Mouse (Mus musculus): ENCODE data around the gene Apc2. TPM values are rescaled to one million over a fixed set of nuclear protein-coding genes. Genes with fewer than 3 reads are reported as not detected.
A peak's percentile ranks its signal among the peaks of the same experiment; 100 is the strongest.

Apc2 gene
- polyA plus RNA-seq, 1 experiment, result 1.8 TPM

DNA sequence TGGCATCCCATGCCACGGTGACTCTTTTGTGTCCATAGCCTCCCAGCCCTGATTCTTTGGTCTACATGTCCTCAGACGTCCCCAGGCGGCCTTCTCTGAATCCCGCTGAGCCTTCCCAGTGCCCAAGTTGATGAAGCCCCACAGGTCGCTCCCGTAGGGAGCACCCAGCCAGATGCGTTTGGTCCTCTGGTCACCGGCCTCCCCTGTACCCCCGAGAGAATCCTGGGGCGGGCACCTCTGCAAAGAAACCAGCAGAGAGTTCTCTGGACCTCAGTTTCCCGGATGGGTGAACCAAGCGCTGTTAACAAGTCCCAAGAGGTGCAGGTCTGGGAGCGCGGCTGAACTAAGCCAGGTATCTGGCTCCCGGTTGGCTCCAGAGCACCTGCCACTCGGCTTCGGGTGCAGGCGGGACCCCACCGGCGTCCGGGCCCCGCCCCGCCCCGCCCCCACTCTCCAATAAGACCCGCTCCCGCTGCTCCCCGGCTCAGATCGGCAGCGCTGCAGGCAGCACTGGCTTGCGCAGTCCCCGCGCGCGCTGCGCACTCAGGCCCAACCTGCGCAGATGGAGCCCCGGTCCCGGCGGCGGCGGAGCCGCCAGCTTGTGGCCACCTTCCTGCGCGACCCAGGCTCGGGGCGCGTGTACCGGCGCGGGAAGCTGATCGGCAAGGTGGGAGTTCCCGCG is 60.4 kb downstream of the Apc2 start, which contains the start of gene Plk5:
TSS of gene Plk5 (plus strand) at position 459 of the 682 bp plus-strand sequence.
- no peak within 1 kb of the TSS for H3K27ac ChIP-seq (ENCODE audit: control insufficient read depth, insufficient read depth, low read depth, low read length)
- peak within 1 kb of the TSS; percentile 54 for H3K4me3 ChIP-seq (ENCODE audit: control insufficient read depth, low read depth, low read length)
- peaks cover 19% of the 10 kb centered on the region for H3K4me1 ChIP-seq (ENCODE audit: control insufficient read depth, insufficient read depth, low read length)
- TF ChIP-seq CTCF (IDR thresholded peaks at IDR 0.05; ENCODE audit: control insufficient read depth, insufficient read depth, insufficient replicate concordance, low read depth, low read length) (no peak), POLR2A (IDR thresholded peaks at IDR 0.05; ENCODE audit: control insufficient read depth, low read depth, low read length) (no peak)
- peaks cover 2% of the 10 kb centered on the region; the same call in 1 of the 2 replicates for H3K27me3 ChIP-seq (ENCODE audit: control insufficient read depth, insufficient read depth, low read length)
- H3K36me3 ChIP-seq (ENCODE audit: control insufficient read depth, insufficient read depth, low read length), result no peaks in the 10 kb centered on the region

DNA sequence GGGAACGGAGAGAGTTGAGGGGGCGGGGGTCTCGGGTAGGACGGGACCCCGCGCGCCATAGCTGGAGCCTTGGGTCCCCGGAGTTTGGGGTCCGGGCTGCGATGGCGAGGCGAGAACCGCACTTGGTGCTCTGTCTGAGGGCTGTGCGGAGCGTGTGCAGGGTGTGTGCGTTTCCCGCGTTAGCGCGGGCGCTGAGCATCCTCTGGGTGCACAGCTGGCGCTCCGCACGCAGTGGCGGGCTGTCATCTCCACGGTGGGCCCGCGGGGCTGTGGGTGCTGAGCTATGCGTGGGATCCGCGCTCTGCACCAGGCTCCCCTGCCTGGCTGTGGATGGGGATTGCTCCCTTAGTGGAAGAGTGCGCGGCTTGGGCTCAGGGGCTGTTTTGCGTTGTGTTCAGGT is 61.0 kb downstream of the Apc2 start:
- no peak overlapping the region for H3K27ac ChIP-seq (ENCODE audit: control insufficient read depth, insufficient read depth, low read depth, low read length)

DNA sequence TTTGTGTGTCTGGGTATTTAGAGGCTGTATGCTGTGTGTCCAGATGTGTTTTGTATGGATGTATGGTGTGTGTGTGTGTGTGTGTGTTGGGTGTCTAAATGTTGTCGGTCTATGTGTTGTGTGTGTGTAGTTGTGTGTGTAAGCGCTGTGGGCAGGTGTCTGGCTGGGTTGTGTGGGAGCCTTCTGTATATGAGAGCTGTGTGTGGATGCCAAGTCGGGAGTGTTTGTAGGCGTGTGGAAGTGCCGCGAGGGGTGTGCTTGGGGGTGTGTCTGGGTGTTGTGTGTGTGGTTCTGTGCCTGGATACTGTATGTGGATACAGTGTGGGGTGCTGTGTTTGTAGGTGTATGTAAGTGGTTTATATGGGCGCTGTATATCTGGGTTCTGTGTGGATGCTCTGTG is 61.6 kb downstream of the Apc2 start:
- Histone ChIP-seq H3K36me3 (ENCODE audit: control insufficient read depth, insufficient read depth, low read length) (no peaks in the 10 kb centered on the region), H3K27me3 (ENCODE audit: control insufficient read depth, insufficient read depth, low read length) (peaks cover 2% of the 10 kb centered on the region; the same call in 1 of the 2 replicates), H3K4me1 (ENCODE audit: control insufficient read depth, insufficient read depth, low read length) (peaks cover 19% of the 10 kb centered on the region), H3K4me3 (ENCODE audit: control insufficient read depth, low read depth, low read length) (no peak overlapping the region), H3K27ac (ENCODE audit: control insufficient read depth, insufficient read depth, low read depth, low read length) (no peak overlapping the region)
- TF ChIP-seq CTCF (IDR thresholded peaks at IDR 0.05; ENCODE audit: control insufficient read depth, insufficient read depth, insufficient replicate concordance, low read depth, low read length), result no peak
- TF ChIP-seq POLR2A (IDR thresholded peaks at IDR 0.05; ENCODE audit: control insufficient read depth, low read depth, low read length), result no peak

More for the DNA sequence above, 61.0 kb downstream of the Apc2 start:
- no peak for TF ChIP-seq POLR2A (IDR thresholded peaks at IDR 0.05; ENCODE audit: control insufficient read depth, low read depth, low read length)
- TF ChIP-seq CTCF (IDR thresholded peaks at IDR 0.05; ENCODE audit: control insufficient read depth, insufficient read depth, insufficient replicate concordance, low read depth, low read length), result no peak
- Histone ChIP-seq H3K27me3 (ENCODE audit: control insufficient read depth, insufficient read depth, low read length) (peaks cover 2% of the 10 kb centered on the region; the same call in 1 of the 2 replicates), H3K4me1 (ENCODE audit: control insufficient read depth, insufficient read depth, low read length) (peaks cover 19% of the 10 kb centered on the region), H3K36me3 (ENCODE audit: control insufficient read depth, insufficient read depth, low read length) (no peaks in the 10 kb centered on the region), H3K4me3 (ENCODE audit: control insufficient read depth, low read depth, low read length) (peak overlapping the region; percentile 54)

DNA sequence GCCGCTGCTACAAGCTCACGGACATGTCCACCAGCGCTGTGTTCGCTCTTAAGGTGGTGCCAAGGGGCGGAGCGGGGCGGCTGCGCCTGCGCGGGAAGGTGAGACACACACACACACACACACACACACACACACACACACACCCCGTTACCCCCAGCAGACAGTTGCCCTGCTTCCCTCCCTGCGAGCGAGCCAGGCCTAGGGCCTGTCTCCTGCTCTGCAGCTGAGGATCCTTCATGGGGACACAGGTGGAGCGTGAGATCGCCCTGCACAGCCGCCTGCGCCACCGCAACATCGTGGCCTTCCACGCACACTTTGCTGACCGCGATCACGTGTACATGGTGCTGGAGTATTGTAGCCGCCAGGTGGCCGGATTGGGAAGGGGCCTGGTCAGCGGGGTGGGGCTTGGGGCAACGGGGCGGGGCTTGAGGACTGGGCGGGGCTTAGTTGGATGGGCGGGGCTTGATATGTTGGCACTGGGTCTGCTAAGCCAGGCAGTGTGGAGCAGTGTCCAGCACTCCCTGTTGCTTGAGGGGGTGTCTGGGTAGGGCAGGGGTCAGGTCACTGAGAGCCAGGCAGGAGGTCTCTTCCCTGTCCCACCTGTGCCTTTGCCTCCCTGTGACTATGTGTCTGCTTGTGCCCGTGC is 62.3 kb downstream of the Apc2 start:
- TF ChIP-seq POLR2A (IDR thresholded peaks at IDR 0.05; ENCODE audit: control insufficient read depth, low read depth, low read length), result no peak
- Histone ChIP-seq H3K27me3 (ENCODE audit: control insufficient read depth, insufficient read depth, low read length) (peaks cover 2% of the 10 kb centered on the region; the same call in 1 of the 2 replicates), H3K27ac (ENCODE audit: control insufficient read depth, insufficient read depth, low read depth, low read length) (no peak overlapping the region), H3K36me3 (ENCODE audit: control insufficient read depth, insufficient read depth, low read length) (no peaks in the 10 kb centered on the region), H3K4me3 (ENCODE audit: control insufficient read depth, low read depth, low read length) (peak overlapping the region; percentile 30), H3K4me1 (ENCODE audit: control insufficient read depth, insufficient read depth, low read length) (peaks cover 19% of the 10 kb centered on the region)

DNA sequence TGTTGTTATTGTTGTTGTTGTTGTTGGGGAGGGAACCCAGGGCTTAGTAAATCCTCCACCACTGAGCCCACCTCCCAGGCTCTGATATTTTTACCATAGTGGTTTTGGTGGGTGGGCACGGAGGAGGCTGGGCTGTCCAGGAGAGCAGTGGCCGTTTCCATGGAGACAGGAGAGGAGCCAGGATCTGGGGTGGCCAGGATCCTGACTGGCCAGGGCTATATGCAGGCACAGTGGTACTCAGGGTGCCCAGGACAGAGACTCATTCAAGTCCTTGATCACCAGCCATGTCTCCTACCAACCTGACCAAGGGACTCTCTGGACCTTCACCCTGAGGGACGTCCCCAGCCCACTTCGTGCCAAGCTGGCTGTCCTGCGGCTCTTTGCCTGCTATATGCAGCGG is 68.0 kb downstream of the Apc2 start:
- no peaks in the 10 kb centered on the region for H3K36me3 ChIP-seq (ENCODE audit: control insufficient read depth, insufficient read depth, low read length)
- TF ChIP-seq POLR2A (IDR thresholded peaks at IDR 0.05; ENCODE audit: control insufficient read depth, low read depth, low read length) (no peak), CTCF (IDR thresholded peaks at IDR 0.05; ENCODE audit: control insufficient read depth, insufficient read depth, insufficient replicate concordance, low read depth, low read length) (no peak)
- H3K27ac ChIP-seq (ENCODE audit: control insufficient read depth, insufficient read depth, low read depth, low read length), result no peak overlapping the region
- H3K4me1 ChIP-seq (ENCODE audit: control insufficient read depth, insufficient read depth, low read length), result peaks cover under 1% of the 10 kb centered on the region
- H3K27me3 ChIP-seq (ENCODE audit: control insufficient read depth, insufficient read depth, low read length), result no peaks in the 10 kb centered on the region
- no peak overlapping the region for H3K4me3 ChIP-seq (ENCODE audit: control insufficient read depth, low read depth, low read length)

DNA sequence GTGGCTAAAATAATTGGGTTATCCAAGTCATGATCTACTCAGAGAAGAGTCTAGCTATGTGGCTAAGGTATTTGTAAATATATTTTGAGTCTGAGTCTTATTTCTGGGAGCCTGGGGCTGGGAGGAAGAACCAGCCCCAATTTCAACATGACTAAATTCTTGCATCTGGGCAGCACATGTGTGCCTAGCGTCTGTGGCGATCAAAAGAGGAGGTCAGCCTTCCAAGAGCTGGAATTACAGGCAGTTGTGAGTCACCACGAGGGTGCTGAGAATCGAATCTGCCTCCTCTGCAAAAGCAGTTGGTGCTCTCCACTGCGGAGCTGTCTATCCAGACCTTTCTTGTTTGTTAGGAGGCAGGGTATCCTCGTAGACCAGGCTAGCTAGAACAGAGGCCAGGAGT is 70.0 kb downstream of the Apc2 start:
- peaks cover 2% of the 10 kb centered on the region; the same call in 1 of the 2 replicates for H3K4me1 ChIP-seq (ENCODE audit: control insufficient read depth, insufficient read depth, low read length)
- no peaks in the 10 kb centered on the region for H3K27me3 ChIP-seq (ENCODE audit: control insufficient read depth, insufficient read depth, low read length)
- TF ChIP-seq CTCF (IDR thresholded peaks at IDR 0.05; ENCODE audit: control insufficient read depth, insufficient read depth, insufficient replicate concordance, low read depth, low read length) (no peak), POLR2A (IDR thresholded peaks at IDR 0.05; ENCODE audit: control insufficient read depth, low read depth, low read length) (no peak)
- no peaks in the 10 kb centered on the region for H3K36me3 ChIP-seq (ENCODE audit: control insufficient read depth, insufficient read depth, low read length)
- no peak overlapping the region for H3K27ac ChIP-seq (ENCODE audit: control insufficient read depth, insufficient read depth, low read depth, low read length)
- no peak overlapping the region for H3K4me3 ChIP-seq (ENCODE audit: control insufficient read depth, low read depth, low read length)

Other genes starting within 250 kb of the Apc2 start
- gene Gpx4, start 248.8 kb upstream of the Apc2 start, polyA plus RNA-seq (2012; rRNA removed), result 3,516 and 3,720 TPM in 2 replicates
- 13.9 and 14.0 TPM in 2 replicates for gene Sbno2, start 190.4 kb upstream of the Apc2 start, polyA plus RNA-seq (2012; rRNA removed)
- 215 and 222 TPM in 2 replicates for gene Stk11, start 180.2 kb upstream of the Apc2 start, polyA plus RNA-seq (2012; rRNA removed)
- gene Atp5d, start 157.3 kb upstream of the Apc2 start, polyA plus RNA-seq (2012; rRNA removed), result 241 and 347 TPM in 2 replicates
- gene Cbarp, start 155.1 kb upstream of the Apc2 start, polyA plus RNA-seq (2012; rRNA removed), result 3.8 and 5.1 TPM in 2 replicates
- gene Midn, start 147.7 kb upstream of the Apc2 start, polyA plus RNA-seq (2012; rRNA removed), result 70.1 and 79.2 TPM in 2 replicates
- gene Cirbp, start 130.0 kb upstream of the Apc2 start, polyA plus RNA-seq (2012; rRNA removed), result 105 and 127 TPM in 2 replicates
- 7.4 and 7.9 TPM in 2 replicates for gene 1600002K03Rik, start 123.0 kb upstream of the Apc2 start, polyA plus RNA-seq (2012; rRNA removed)
- 1.1 and 1.4 TPM in 2 replicates for gene Efna2, start 116.5 kb upstream of the Apc2 start, polyA plus RNA-seq (2012; rRNA removed)
- gene Mum1, start 69.5 kb upstream of the Apc2 start, polyA plus RNA-seq (2012; rRNA removed), result 282 and 295 TPM in 2 replicates
- gene Ndufs7, start 46.9 kb upstream of the Apc2 start, polyA plus RNA-seq (2012; rRNA removed), result 105 and 132 TPM in 2 replicates
- gene Gamt, start 35.0 kb upstream of the Apc2 start, polyA plus RNA-seq (2012; rRNA removed), result 38.5 and 39.6 TPM in 2 replicates
- gene Dazap1, start 34.5 kb upstream of the Apc2 start, polyA plus RNA-seq (2012; rRNA removed), result 97.5 and 114 TPM in 2 replicates
- 672 and 893 TPM in 2 replicates for gene Rps15, start 3.5 kb upstream of the Apc2 start, polyA plus RNA-seq (2012; rRNA removed)
- gene 2310011J03Rik, start 24.6 kb downstream of the Apc2 start, polyA plus RNA-seq (2012; rRNA removed), result 11.3 and 13.1 TPM in 2 replicates
- gene Pcsk4, start 33.5 kb downstream of the Apc2 start, polyA plus RNA-seq (2012; rRNA removed), result 324 and 326 TPM in 2 replicates
- gene Reep6, start 34.0 kb downstream of the Apc2 start, polyA plus RNA-seq (2012; rRNA removed), result 698 and 732 TPM in 2 replicates
- gene Adamtsl5, start 52.4 kb downstream of the Apc2 start, polyA plus RNA-seq (2012; rRNA removed), result 3.3 and 4.1 TPM in 2 replicates
- 1.3 and 1.7 TPM in 2 replicates for gene Plk5, start 60.5 kb downstream of the Apc2 start, polyA plus RNA-seq (2012; rRNA removed)
- gene Mex3d, start 91.7 kb downstream of the Apc2 start, polyA plus RNA-seq (2012; rRNA removed), result 596 and 686 TPM in 2 replicates
- 135 and 153 TPM in 2 replicates for gene Mbd3, start 103.6 kb downstream of the Apc2 start, polyA plus RNA-seq (2012; rRNA removed)
- 446 and 549 TPM in 2 replicates for gene Uqcr11, start 110.9 kb downstream of the Apc2 start, polyA plus RNA-seq (2012; rRNA removed)
- 13.4 and 14.9 TPM in 2 replicates for gene Tcf3, start 137.7 kb downstream of the Apc2 start, polyA plus RNA-seq (2012; rRNA removed)
- gene Onecut3, start 198.9 kb downstream of the Apc2 start, polyA plus RNA-seq (2012; rRNA removed), result 0.43 and 0.52 TPM in 2 replicates
- gene Atp8b3, start 243.1 kb downstream of the Apc2 start, polyA plus RNA-seq (2012; rRNA removed), result 1,123 and 1,230 TPM in 2 replicates

Measured in testis, adult 2 months (tissue).